Mouse (Mus musculus): Measurements from ENCODE around the gene Uvrag. TPM values are rescaled to one million over a fixed set of nuclear protein-coding genes. Genes with fewer than 3 reads are reported as not detected.
A peak's percentile ranks its signal among the peaks of the same experiment; 100 is the strongest.

Uvrag gene
- polyA plus RNA-seq, 1 experiment from 2014 or later = 13.1 TPM

- H3K9me3 ChIP-seq (ENCODE audit: control insufficient read depth, low read length) = no peaks in the 10 kb centered on the region
- no peaks in the 10 kb centered on the region for H3K36me3 ChIP-seq (ENCODE audit: control insufficient read depth, insufficient read depth, low read length)
- ATAC-seq (ENCODE audit: low FRiP score) = no peak
- DNase-seq (ENCODE audit: low spot score) = no peak
- no peak overlapping the region for H3K9ac ChIP-seq (ENCODE audit: low read depth, low read length)
- 20% methylated on average over 2 of the region's 2 CpGs for WGBS
- H3K4me2 ChIP-seq (replicated peaks; ENCODE audit: low read depth, low read length) = no peak overlapping the region
- no peaks in the 10 kb centered on the region for H3K27me3 ChIP-seq (ENCODE audit: control insufficient read depth, insufficient read depth, low read length)
- H3K27ac ChIP-seq (ENCODE audit: low read depth, low read length) = no peak overlapping the region
- H3K4me1 ChIP-seq (replicated peaks; ENCODE audit: control insufficient read depth, insufficient read depth, low read length) = no peaks in the 10 kb centered on the region
- no peak overlapping the region for H3K4me3 ChIP-seq (ENCODE audit: low read depth, low read length)
These were observed 279.9 kb downstream of the Uvrag start for GRCm38 (mm10) chr7:98861002-98861401.

- H3K4me2 ChIP-seq (replicated peaks; ENCODE audit: low read depth, low read length) = no peak overlapping the region
- ATAC-seq (ENCODE audit: low FRiP score) = no peak
- no peaks in the 10 kb centered on the region for H3K9me3 ChIP-seq (ENCODE audit: control insufficient read depth, low read length)
- no peak overlapping the region for H3K27ac ChIP-seq (ENCODE audit: low read depth, low read length)
- no peak for DNase-seq (ENCODE audit: low spot score)
- no peaks in the 10 kb centered on the region for H3K36me3 ChIP-seq (ENCODE audit: control insufficient read depth, insufficient read depth, low read length)
- H3K9ac ChIP-seq (ENCODE audit: low read depth, low read length) = no peak overlapping the region
- H3K4me3 ChIP-seq (ENCODE audit: low read depth, low read length) = no peak overlapping the region
- no peaks in the 10 kb centered on the region for H3K27me3 ChIP-seq (ENCODE audit: control insufficient read depth, insufficient read depth, low read length)
- 61% methylated on average over 3 of the region's 3 CpGs for WGBS
- H3K4me1 ChIP-seq (replicated peaks; ENCODE audit: control insufficient read depth, insufficient read depth, low read length) = no peaks in the 10 kb centered on the region
These were observed 283.8 kb downstream of the Uvrag start for GRCm38 (mm10) chr7:98857094-98857493.

GRCm38 (mm10) chr7:98856128-98856527 is 284.8 kb downstream of the Uvrag start:
- 15% methylated on average over 3 of the region's 3 CpGs for WGBS
- DNase-seq (ENCODE audit: low spot score) (no peak), ATAC-seq (ENCODE audit: low FRiP score) (peak; percentile 47)
- no peak overlapping the region for H3K4me2 ChIP-seq (replicated peaks; ENCODE audit: low read depth, low read length)
- H3K27me3 ChIP-seq (ENCODE audit: control insufficient read depth, insufficient read depth, low read length) = no peaks in the 10 kb centered on the region
- H3K4me1 ChIP-seq (replicated peaks; ENCODE audit: control insufficient read depth, insufficient read depth, low read length) = no peaks in the 10 kb centered on the region
- H3K9ac ChIP-seq (ENCODE audit: low read depth, low read length) = no peak overlapping the region
- no peaks in the 10 kb centered on the region for H3K9me3 ChIP-seq (ENCODE audit: control insufficient read depth, low read length)
- no peak overlapping the region for H3K4me3 ChIP-seq (ENCODE audit: low read depth, low read length)
- H3K27ac ChIP-seq (ENCODE audit: low read depth, low read length) = no peak overlapping the region
- H3K36me3 ChIP-seq (ENCODE audit: control insufficient read depth, insufficient read depth, low read length) = no peaks in the 10 kb centered on the region

- Histone ChIP-seq H3K27me3 (ENCODE audit: control insufficient read depth, insufficient read depth, low read length) (no peaks in the 10 kb centered on the region), H3K36me3 (ENCODE audit: control insufficient read depth, insufficient read depth, low read length) (no peaks in the 10 kb centered on the region), H3K27ac (ENCODE audit: low read depth, low read length) (no peak overlapping the region), H3K9ac (ENCODE audit: low read depth, low read length) (no peak overlapping the region), H3K4me2 (replicated peaks; ENCODE audit: low read depth, low read length) (no peak overlapping the region), H3K4me1 (replicated peaks; ENCODE audit: control insufficient read depth, insufficient read depth, low read length) (no peaks in the 10 kb centered on the region), H3K4me3 (ENCODE audit: low read depth, low read length) (no peak overlapping the region), H3K9me3 (ENCODE audit: control insufficient read depth, low read length) (no peaks in the 10 kb centered on the region)
- no peak for DNase-seq (ENCODE audit: low spot score)
- no peak for ATAC-seq (ENCODE audit: low FRiP score)
- 73% methylated on average over 2 of the region's 2 CpGs for WGBS
These were observed 285.6 kb downstream of the Uvrag start for GRCm38 (mm10) chr7:98855388-98855787.

GRCm38 (mm10) chr7:98853806-98854205 is 287.1 kb downstream of the Uvrag start:
- DNase-seq (ENCODE audit: low spot score) (no peak), ATAC-seq (ENCODE audit: low FRiP score) (no peak)
- no peak overlapping the region for H3K27ac ChIP-seq (ENCODE audit: low read depth, low read length)
- no peaks in the 10 kb centered on the region for H3K9me3 ChIP-seq (ENCODE audit: control insufficient read depth, low read length)
- H3K9ac ChIP-seq (ENCODE audit: low read depth, low read length) = no peak overlapping the region
- H3K4me3 ChIP-seq (ENCODE audit: low read depth, low read length) = no peak overlapping the region
- H3K36me3 ChIP-seq (ENCODE audit: control insufficient read depth, insufficient read depth, low read length) = no peaks in the 10 kb centered on the region
- no peaks in the 10 kb centered on the region for H3K27me3 ChIP-seq (ENCODE audit: control insufficient read depth, insufficient read depth, low read length)
- 72% methylated on average over 6 of the region's 6 CpGs for WGBS
- no peak overlapping the region for H3K4me2 ChIP-seq (replicated peaks; ENCODE audit: low read depth, low read length)
- H3K4me1 ChIP-seq (replicated peaks; ENCODE audit: control insufficient read depth, insufficient read depth, low read length) = no peaks in the 10 kb centered on the region

GRCm38 (mm10) chr7:98852950-98853650 is 287.8 kb downstream of the Uvrag start:
- WGBS = 78% methylated on average over 18 of the region's 18 CpGs

GRCm38 (mm10) chr7:98851220-98851619 is 289.7 kb downstream of the Uvrag start:
- H3K36me3 ChIP-seq (ENCODE audit: control insufficient read depth, insufficient read depth, low read length) = no peaks in the 10 kb centered on the region
- no peak overlapping the region for H3K27ac ChIP-seq (ENCODE audit: low read depth, low read length)
- no peak overlapping the region for H3K4me3 ChIP-seq (ENCODE audit: low read depth, low read length)
- WGBS = 56% methylated on average over 9 of the region's 9 CpGs
- H3K9me3 ChIP-seq (ENCODE audit: control insufficient read depth, low read length) = no peaks in the 10 kb centered on the region
- H3K4me1 ChIP-seq (replicated peaks; ENCODE audit: control insufficient read depth, insufficient read depth, low read length) = no peaks in the 10 kb centered on the region
- DNase-seq (ENCODE audit: low spot score) (no peak), ATAC-seq (ENCODE audit: low FRiP score) (no peak)
- H3K4me2 ChIP-seq (replicated peaks; ENCODE audit: low read depth, low read length) = no peak overlapping the region
- H3K9ac ChIP-seq (ENCODE audit: low read depth, low read length) = no peak overlapping the region
- H3K27me3 ChIP-seq (ENCODE audit: control insufficient read depth, insufficient read depth, low read length) = no peaks in the 10 kb centered on the region

More at GRCm38 (mm10) chr7:98852950-98853650, 287.8 kb downstream of the Uvrag start:
- Histone ChIP-seq H3K4me1 (replicated peaks; ENCODE audit: control insufficient read depth, insufficient read depth, low read length) (no peaks in the 10 kb centered on the region), H3K27me3 (ENCODE audit: control insufficient read depth, insufficient read depth, low read length) (no peaks in the 10 kb centered on the region), H3K27ac (ENCODE audit: low read depth, low read length) (no peak overlapping the region), H3K9me3 (ENCODE audit: control insufficient read depth, low read length) (no peaks in the 10 kb centered on the region), H3K9ac (ENCODE audit: low read depth, low read length) (no peak overlapping the region), H3K4me3 (ENCODE audit: low read depth, low read length) (no peak overlapping the region), H3K4me2 (replicated peaks; ENCODE audit: low read depth, low read length) (no peak overlapping the region), H3K36me3 (ENCODE audit: control insufficient read depth, insufficient read depth, low read length) (no peaks in the 10 kb centered on the region)
- DNase-seq (ENCODE audit: low spot score) (no peak), ATAC-seq (ENCODE audit: low FRiP score) (no peak)

GRCm38 (mm10) chr7:98850388-98850787 is 290.6 kb downstream of the Uvrag start:
- 85% methylated on average over 5 of the region's 5 CpGs for WGBS
- no peak for ATAC-seq (ENCODE audit: low FRiP score)
- Histone ChIP-seq H3K4me1 (replicated peaks; ENCODE audit: control insufficient read depth, insufficient read depth, low read length) (no peaks in the 10 kb centered on the region), H3K4me2 (replicated peaks; ENCODE audit: low read depth, low read length) (no peak overlapping the region), H3K4me3 (ENCODE audit: low read depth, low read length) (no peak overlapping the region), H3K36me3 (ENCODE audit: control insufficient read depth, insufficient read depth, low read length) (no peaks in the 10 kb centered on the region), H3K27me3 (ENCODE audit: control insufficient read depth, insufficient read depth, low read length) (no peaks in the 10 kb centered on the region), H3K9me3 (ENCODE audit: control insufficient read depth, low read length) (no peaks in the 10 kb centered on the region), H3K9ac (ENCODE audit: low read depth, low read length) (no peak overlapping the region), H3K27ac (ENCODE audit: low read depth, low read length) (no peak overlapping the region)
- no peak for DNase-seq (ENCODE audit: low spot score)

- no peaks in the 10 kb centered on the region for H3K27me3 ChIP-seq (ENCODE audit: control insufficient read depth, insufficient read depth, low read length)
- H3K27ac ChIP-seq (ENCODE audit: low read depth, low read length) = no peak overlapping the region
- no peaks in the 10 kb centered on the region for H3K36me3 ChIP-seq (ENCODE audit: control insufficient read depth, insufficient read depth, low read length)
- no peak for DNase-seq (ENCODE audit: low spot score)
- H3K4me2 ChIP-seq (replicated peaks; ENCODE audit: low read depth, low read length) = no peak overlapping the region
- ATAC-seq (ENCODE audit: low FRiP score) = no peak
- H3K4me1 ChIP-seq (replicated peaks; ENCODE audit: control insufficient read depth, insufficient read depth, low read length) = no peaks in the 10 kb centered on the region
- H3K9me3 ChIP-seq (ENCODE audit: control insufficient read depth, low read length) = no peaks in the 10 kb centered on the region
- no peak overlapping the region for H3K9ac ChIP-seq (ENCODE audit: low read depth, low read length)
- no peak overlapping the region for H3K4me3 ChIP-seq (ENCODE audit: low read depth, low read length)
- WGBS = 89% methylated on average over 8 of the region's 8 CpGs
These were observed 291.9 kb downstream of the Uvrag start for GRCm38 (mm10) chr7:98848899-98849640.

Data from hindbrain, embryonic 11.5 days (tissue).